Mouse (Mus musculus) left cerebral cortex, adult 2 months (tissue): Measurements from ENCODE around the gene Txnrd3. TPM values are rescaled to one million over a fixed set of nuclear protein-coding genes. Genes with fewer than 3 reads are reported as not detected.

ENCODE experiments used
- DNase-seq, 2 experiments: peaks; one replicate each; pipeline ENCODE4 v3.0.0; 2021 to 2022; ENCODE audit warnings: low spot score in 2 of 2, mixed read lengths in 1 of 2; ENCODE audit errors: extremely low spot score in 1 of 2
- H3K27ac ChIP-seq: fragments of 200-600 bp; 2 replicates; pipeline ENCODE4 v1.8.1; 2022
- H3K4me3 ChIP-seq: fragments of 200-600 bp; 2 replicates; pipeline ENCODE4 v1.8.1; 2022
- CTCF ChIP-seq: fragments of 200-600 bp; IDR thresholded peaks from 2 replicates; pipeline ENCODE4 v1.8.1; 2022; ENCODE audit warnings: antibody characterized with exemption, mild to moderate bottlenecking, moderate library complexity
- intact Hi-C: fragments of 180-260 bp; cut with DNase I; formaldehyde crosslinking; loops from one replicate; pipeline ENCODE4 v1.15.1; 2025
- long read RNA-seq, 2 experiments: library from polyadenylated mRNA; stranded (forward); transcript quantifications; one replicate each; pipeline ENCODE4 v2.0.0; 2021; ENCODE audit warnings: borderline mapping rate in 2 of 2
- total RNA-seq, 2 experiments: library from RNA; stranded (reverse); gene quantifications; 2 replicates each; pipeline ENCODE4 v1.2.3; 2021

Txnrd3 gene
- 1 to 10 TPM; 3.6 to 4.4 TPM for total RNA-seq
- long read RNA-seq, experiment 1, transcript Txnrd3-201 (16 exons, 2,836 nt) = major isoform, 10 of 11 reads
- long read RNA-seq, experiment 1, partial matches to known transcripts = 0 of 11 reads
- long read RNA-seq, experiment 1, other reads (novel, unspliced or antisense) = 1 of 11 reads
- long read RNA-seq, experiment 2, transcript Txnrd3-201 (16 exons, 2,836 nt) = major isoform, 10 of 12 reads
- long read RNA-seq, experiment 2, partial matches to known transcripts = 0 of 12 reads
- long read RNA-seq, experiment 2, other reads (novel, unspliced or antisense) = 2 of 12 reads

DNA sequence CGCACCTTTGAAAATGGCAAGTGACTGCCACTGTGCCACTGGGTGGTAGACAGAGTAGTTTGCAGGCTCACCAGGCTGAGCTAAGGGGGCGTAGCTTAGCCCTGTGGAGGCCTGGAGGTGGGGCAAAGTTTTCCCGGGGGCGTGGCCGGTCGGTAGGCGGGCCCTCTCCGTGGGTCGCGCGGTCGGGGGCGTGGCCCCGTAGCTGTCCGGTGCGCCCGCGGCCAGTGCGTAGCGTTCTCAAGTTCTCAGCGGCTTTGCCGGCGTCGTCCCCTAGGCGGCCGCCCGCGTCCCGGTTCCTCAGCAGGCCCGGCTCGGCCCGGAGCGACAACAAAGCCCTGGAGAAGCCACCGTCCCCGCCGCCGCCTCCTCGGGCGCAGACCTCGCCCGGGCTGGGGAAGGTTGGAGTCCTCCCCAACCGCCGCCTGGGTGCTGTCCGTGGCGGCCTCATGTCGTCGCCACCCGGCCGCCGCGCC is at the start of gene Txnrd3:
Gene Txnrd3, plus strand, starts transcription at position 191 of the 473 bp plus-strand sequence.
- peak; percentile 19 for TF ChIP-seq CTCF
- DNase-seq = peak; percentile 83 to 85
- peak within 1 kb of the TSS; percentile 53; the same call in 1 of the 2 replicates for H3K27ac ChIP-seq
- intact Hi-C loops = no loop called here
- peak within 1 kb of the TSS; percentile 56 for H3K4me3 ChIP-seq

DNA sequence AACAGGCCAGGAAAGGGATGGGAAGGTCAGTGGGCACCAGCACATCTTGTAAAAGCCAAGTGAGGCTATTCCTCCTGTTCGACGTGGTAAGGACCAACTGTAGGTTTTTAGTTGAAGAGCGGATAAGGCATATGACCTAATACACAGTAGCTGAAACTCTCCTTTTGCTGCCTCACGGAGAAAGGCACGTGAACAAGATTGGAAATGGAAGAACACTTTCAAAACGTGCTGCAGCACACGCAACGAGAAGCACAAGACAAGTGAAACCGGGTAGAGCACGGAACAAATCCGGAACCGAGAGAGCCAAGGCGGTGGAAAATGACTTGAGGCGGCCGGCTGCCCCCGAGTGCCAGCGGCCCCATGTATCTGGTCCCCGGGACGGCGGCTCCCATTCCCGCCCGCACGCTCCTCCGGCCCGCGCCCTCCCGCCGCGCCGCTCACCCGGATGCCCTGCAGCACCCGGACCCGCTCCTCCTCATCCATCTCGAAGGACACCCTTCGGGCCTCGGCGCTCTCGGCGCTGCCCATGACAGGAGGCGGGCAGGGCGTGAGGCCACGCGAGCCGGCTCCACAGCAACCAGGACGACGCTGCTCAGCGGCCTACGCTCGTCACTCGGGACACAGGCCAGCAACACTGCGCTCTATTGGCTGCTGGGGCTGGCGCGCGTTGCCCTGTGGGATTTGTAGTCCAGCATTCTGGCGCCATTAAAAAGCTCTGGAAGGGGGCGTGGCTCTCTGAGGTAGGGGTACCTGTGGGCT is 48.6 kb upstream of the Txnrd3 start, which contains the start of gene Chchd6:
Gene Chchd6, minus strand, starts transcription at position 635 of the 759 bp plus-strand sequence.
- Histone ChIP-seq H3K27ac (peak within 1 kb of the TSS; percentile 93), H3K4me3 (peak within 1 kb of the TSS; percentile 88)
- peak; percentile 96 to 97 for DNase-seq
- TF ChIP-seq CTCF = no peak
- intact Hi-C loops = no loop called here

- no peak overlapping the region for H3K27ac ChIP-seq
- H3K4me3 ChIP-seq = peak overlapping the region; percentile 88; the same call in 1 of the 2 replicates
- no peak for DNase-seq
- intact Hi-C loops = no loop called here
- no peak for TF ChIP-seq CTCF
Observed at GRCm38 (mm10) chr6:89595777-89596146, 48.0 kb upstream of the Txnrd3 start.

- no peak overlapping the region for H3K4me3 ChIP-seq
- H3K27ac ChIP-seq = no peak overlapping the region
- no peak for DNase-seq
- intact Hi-C loops = no loop called here
- TF ChIP-seq CTCF = no peak
Observed at GRCm38 (mm10) chr6:89596510-89596909, 47.3 kb upstream of the Txnrd3 start.

DNA sequence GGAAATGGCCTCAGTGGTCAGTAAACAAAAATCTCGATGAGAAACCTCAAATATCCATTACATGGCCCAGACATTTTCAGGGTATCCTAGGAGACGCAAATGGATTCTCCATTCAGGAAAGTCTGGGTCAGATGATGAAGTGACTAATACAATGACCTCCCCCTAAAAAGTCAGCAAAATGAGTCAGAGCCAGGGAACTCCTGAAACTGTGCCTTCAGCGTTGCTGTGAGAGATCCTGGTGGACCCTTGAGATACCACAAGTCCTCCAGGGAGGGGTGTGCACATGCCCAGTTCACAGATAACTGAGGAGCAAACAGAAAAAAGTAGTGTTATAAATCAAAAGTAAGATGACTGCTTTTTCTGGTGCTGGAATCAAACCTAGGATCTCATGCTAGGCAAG is 37.7 kb upstream of the Txnrd3 start:
- no peak for TF ChIP-seq CTCF
- intact Hi-C loops = no loop called here
- no peak overlapping the region for H3K27ac ChIP-seq
- DNase-seq = no peak
- H3K4me3 ChIP-seq = no peak overlapping the region

DNA sequence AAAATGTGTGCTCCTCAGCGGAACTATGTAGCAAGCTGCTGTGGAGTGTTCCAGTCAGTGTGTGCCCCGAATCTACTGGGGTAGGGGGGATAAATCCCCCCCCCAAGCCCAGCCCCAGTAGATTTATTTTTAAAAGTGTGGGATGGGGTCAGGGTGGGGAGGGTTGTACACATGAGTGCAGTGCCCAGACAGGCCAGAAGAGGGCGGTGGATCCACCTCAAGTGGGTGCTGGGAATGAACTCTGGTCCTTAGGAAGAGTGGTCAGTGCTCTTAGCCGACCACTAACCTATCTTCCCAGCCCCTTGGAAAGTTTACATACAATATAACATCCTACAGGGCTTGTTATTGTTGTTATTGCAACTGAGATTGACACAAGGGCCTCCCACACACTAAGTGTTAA is 35.8 kb upstream of the Txnrd3 start:
- no peak overlapping the region for H3K27ac ChIP-seq
- no peak overlapping the region for H3K4me3 ChIP-seq
- peak; percentile 18 for TF ChIP-seq CTCF
- no peak for DNase-seq
- intact Hi-C loops = no loop called here

DNA sequence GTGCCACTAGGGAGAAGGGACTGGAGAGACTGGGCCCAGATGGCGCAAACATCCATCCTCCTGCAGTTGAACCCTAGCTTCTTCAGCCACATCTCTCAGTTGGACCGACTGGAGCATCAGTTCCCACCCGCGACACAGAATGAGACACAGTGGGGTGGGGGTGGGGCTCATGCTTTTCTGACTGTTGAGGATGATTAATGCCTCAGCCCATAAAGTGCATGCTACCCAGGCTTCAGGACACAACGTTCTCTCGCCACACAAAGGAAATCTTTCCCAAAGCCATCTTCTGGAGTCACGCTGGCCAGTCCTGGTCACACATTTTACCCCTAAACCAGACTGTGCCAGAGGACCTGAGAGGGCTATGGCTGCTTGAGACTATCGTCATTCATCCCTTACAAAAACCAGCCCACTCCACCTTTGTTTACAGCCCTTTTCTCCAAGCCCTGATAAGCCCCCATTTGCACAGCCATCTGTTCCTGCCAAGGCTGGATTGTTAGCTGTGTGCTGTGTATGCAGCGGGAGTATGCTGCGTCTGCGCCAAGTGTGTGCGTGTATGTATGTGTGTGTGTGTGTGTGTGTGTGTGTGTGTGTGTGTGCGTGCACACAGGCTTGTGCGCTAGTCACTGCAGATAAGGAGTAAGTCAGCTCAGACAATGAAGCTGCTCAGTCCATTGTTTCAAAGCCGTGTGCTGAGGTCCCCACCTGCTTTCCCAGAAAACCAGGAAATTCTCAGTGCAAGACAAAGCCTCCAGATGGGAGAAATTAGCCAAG is 30.3 kb upstream of the Txnrd3 start:
- no peak for TF ChIP-seq CTCF
- no peak overlapping the region for H3K4me3 ChIP-seq
- peak; percentile 35 to 49 for DNase-seq
- intact Hi-C loops = no loop called here
- H3K27ac ChIP-seq = no peak overlapping the region

- intact Hi-C loops = no loop called here
- DNase-seq = no peak
- no peak overlapping the region for H3K4me3 ChIP-seq
- TF ChIP-seq CTCF = no peak
- no peak overlapping the region for H3K27ac ChIP-seq
Observed at GRCm38 (mm10) chr6:89614107-89614471, 29.7 kb upstream of the Txnrd3 start.

GRCm38 (mm10) chr6:89614596-89615372 is 29.0 kb upstream of the Txnrd3 start:
- H3K4me3 ChIP-seq = no peak overlapping the region
- no peak for DNase-seq
- intact Hi-C loops = no loop called here
- TF ChIP-seq CTCF = no peak
- no peak overlapping the region for H3K27ac ChIP-seq

- Histone ChIP-seq H3K4me3 (no peak overlapping the region), H3K27ac (no peak overlapping the region)
- DNase-seq = no peak
- intact Hi-C loops = no loop called here
- no peak for TF ChIP-seq CTCF
Observed at GRCm38 (mm10) chr6:89615373-89615755, 28.4 kb upstream of the Txnrd3 start.

DNA sequence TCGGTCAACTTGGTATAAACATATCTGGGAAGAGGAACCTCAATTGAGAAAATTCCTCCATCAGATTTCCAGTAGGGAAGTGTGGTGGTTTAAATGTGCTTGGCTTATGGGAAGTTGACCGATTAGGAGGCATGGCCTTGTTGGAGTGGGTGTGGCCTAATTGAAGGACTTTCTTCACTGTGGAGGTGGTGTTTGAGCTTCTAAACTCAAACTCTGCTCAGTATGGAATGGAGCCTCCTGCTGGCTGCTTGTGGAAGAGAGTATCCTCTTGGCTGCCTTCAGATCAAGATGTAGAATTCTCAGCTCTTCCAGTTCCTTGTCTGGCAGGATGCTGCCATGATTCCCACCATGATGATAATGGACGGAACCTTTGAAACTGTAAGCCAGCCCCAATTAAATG is 21.1 kb upstream of the Txnrd3 start:
- intact Hi-C loops = no loop called here
- no peak for TF ChIP-seq CTCF
- Histone ChIP-seq H3K27ac (no peak overlapping the region), H3K4me3 (no peak overlapping the region)
- DNase-seq = no peak
